Mouse (Mus musculus): Measurements from ENCODE around the gene Sp7.

GRCm38 (mm10) chr15:102341580-102341979 is 25.4 kb downstream of the Sp7 start:
- TF ChIP-seq EP300 (IDR thresholded peaks at IDR 0.05): no peak
- peak; percentile 82 for TF ChIP-seq CTCF (IDR thresholded peaks at IDR 0.05)

Data from lung, postnatal 0 days (tissue).